Mouse (Mus musculus): ENCODE measurements at regions not wholly inside any gene's neighbourhood (a gene's known extent, or its start where the extent isn't known, plus 50 kb on each side); places are given as distances from the start of the nearest gene placed in this dataset.
A peak's percentile ranks its signal among the peaks of the same experiment; 100 is the strongest.

DNA sequence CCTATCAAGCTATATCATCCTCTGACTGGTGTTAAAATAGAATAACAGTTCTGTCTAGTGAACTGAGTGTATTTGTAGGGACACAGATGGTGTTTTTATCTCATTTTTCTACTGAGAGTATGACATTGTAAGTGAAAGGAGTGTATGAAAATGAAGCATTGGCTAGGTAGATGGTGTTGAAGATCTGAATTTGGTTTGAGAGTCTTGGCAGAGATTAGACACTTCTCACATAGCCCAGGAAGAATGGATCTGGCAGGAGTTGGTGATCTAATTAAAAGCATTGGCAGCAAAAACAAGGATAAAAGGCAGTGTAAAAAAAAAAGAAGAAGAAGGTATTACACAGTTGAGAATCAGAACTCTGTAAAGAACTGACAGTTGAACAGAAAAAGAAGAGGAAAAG, 900.4 kb upstream of the Pabpc4l start:
- DNase-seq (ENCODE audit: low spot score) = peak; percentile 13

- DNase-seq (ENCODE audit: low spot score) = no peak
Observed at GRCm38 (mm10) chr3:47316356-47317028, 868.5 kb upstream of the Pabpc4l start.

- no peak for DNase-seq (ENCODE audit: low spot score)
Observed at GRCm38 (mm10) chr3:47281783-47282182, 833.8 kb upstream of the Pabpc4l start.

DNA sequence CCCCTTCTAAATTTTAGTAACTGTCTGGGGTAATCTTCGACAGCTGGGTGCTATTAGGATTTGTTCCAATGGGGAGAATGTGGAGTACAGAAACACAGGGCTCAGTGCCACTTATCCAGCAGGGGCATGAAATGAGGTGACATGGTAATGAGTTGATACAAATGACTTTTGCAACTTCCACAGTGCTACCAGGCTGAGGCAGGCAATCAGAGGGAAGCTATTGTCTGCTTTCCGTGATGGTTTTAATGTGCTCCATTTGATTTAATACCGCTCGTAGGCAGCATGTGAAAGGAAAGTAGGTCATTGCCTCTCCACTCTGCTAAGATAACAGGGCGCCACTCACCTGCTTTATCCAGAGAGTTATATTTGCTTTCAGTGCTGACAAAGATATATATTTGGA, 832.3 kb upstream of the Pabpc4l start:
- DNase-seq (ENCODE audit: low spot score) = peak; percentile 3

GRCm38 (mm10) chr3:47241030-47241429, 793.0 kb upstream of the Pabpc4l start:
- DNase-seq (ENCODE audit: low spot score) = no peak

DNA sequence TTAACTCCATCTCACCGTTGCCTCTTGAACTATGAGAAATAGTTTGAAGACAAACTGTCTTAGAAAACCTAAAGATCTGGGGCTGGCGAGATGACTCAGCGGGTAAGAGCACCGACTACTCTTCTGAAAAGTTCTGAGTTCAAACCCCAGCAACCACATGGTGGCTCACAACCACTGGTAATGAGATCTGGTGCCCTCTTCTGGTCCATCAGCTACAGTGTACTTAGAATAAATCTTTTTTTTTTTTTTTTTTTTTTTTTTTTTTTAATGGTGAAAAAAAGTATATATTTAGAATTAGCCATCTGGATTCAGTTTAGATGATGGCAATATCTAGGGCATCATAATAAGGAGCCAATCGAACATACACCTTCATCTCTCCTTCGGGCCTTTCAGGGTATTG, 782.2 kb upstream of the Pabpc4l start:
- DNase-seq (ENCODE audit: low spot score) = no peak

DNA sequence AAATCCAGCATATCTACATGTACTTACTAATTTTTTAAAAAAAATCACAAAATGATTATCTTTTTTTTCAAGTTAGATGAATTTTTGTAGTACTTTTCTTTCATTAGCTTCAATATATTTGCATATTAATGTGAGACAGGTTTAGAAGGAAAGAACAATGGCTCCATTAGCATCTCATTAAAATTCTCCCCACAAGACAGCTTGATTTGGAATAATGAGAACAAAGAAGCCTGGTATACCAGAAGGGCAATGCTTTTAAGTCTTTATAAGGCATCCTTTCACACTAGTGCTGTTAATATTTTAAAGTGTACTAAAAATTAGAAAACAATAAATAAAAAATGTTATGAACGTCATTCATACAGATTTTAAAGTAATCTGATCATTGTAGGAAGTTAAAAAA, 770.6 kb upstream of the Pabpc4l start:
- no peak for DNase-seq (ENCODE audit: low spot score)

GRCm38 (mm10) chr3:47213141-47213540, 765.1 kb upstream of the Pabpc4l start:
- no peak for DNase-seq (ENCODE audit: low spot score)

- no peak for DNase-seq (ENCODE audit: low spot score)
Observed at GRCm38 (mm10) chr3:47197584-47197983, 749.6 kb upstream of the Pabpc4l start.

DNA sequence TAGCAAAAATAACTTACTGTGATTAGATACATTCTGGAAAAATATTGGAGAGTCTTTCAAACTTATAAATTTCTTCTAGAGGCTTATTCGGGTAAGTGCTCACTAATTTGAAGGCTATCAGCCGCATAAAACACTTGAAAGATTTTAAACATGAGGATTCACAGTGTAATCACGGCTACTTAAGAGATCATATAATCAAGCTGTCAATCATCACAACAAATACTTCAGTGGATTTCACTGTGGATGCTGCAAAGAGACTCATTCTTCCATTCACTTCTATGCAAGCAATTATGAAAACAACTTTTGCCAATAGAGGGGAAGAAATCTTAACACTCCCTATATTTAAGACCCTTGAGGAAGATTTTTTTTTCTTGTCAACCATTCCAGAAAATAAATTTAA, 736.2 kb upstream of the Pabpc4l start:
- DNase-seq (ENCODE audit: low spot score) = no peak

- no peak for DNase-seq (ENCODE audit: low spot score)
Observed at GRCm38 (mm10) chr3:47182762-47183161, 734.7 kb upstream of the Pabpc4l start.

DNA sequence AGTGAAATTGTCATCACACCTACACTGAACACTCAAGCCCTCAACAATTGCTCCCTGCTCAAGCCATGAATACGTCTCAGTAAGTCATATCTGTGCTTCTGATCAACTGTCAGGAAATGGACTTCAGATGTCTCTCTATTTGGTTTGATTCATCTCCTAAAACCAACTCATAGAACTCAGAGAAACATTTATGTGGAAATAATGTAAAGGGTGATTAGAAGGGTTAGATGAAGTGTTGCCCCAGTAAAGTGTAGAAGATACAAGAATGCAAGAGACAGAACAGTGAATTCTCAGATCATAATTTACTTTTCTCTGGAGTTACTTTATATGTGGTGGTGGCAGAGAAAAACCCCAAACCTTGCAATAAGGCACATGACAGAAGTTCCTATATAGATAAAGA, 732.4 kb upstream of the Pabpc4l start:
- DNase-seq (ENCODE audit: low spot score) = no peak

Data from left cerebral cortex, adult 11 months (tissue).